Mouse (Mus musculus): ENCODE measurements around the gene 2610528J11Rik.
"Not testable (repeated sequence)": the region's sequence is repeated elsewhere in the genome, so short reads cannot be mapped to it uniquely, and the experiment has no call there.

GRCm38 (mm10) chr4:118547424-118548129 is 20.8 kb downstream of the 2610528J11Rik start:
- not testable (repeated sequence) for TF ChIP-seq CTCF, EP300 (IDR thresholded peaks at IDR 0.05; ENCODE audit: low read depth)
